Mouse (Mus musculus) heart, postnatal 0 days (tissue): ENCODE data around the gene Utp15. TPM values are rescaled to one million over a fixed set of nuclear protein-coding genes. Genes with fewer than 3 reads are reported as not detected.

ENCODE experiments used
- ATAC-seq: fragments of 200-750 bp; cut with Nextera tagmentation; 2 replicates; pipeline ENCODE4 v1.8.0; 2017; ENCODE audit warnings: low read depth, moderate number of reproducible peaks, moderate library complexity; ENCODE audit not compliant: insufficient read depth
- DNase-seq: peaks from one replicate; pipeline ENCODE4 v3.0.0-alpha.2; 2016; ENCODE audit warnings: low spot score
- H3K27ac ChIP-seq: fragments of 300-500 bp; sonication (generic); 2 replicates; pipeline ENCODE4 v1.5.1; 2014; ENCODE audit warnings: low read depth, mild to moderate bottlenecking
- H3K27me3 ChIP-seq: fragments of 300-500 bp; sonication (generic); 2 replicates; pipeline ENCODE4 v1.6.1; 2014; ENCODE audit warnings: low read length, mixed read lengths; ENCODE audit not compliant: control insufficient read depth, insufficient read depth
- H3K36me3 ChIP-seq: fragments of 300-500 bp; sonication (generic); replicated peaks from 2 replicates; pipeline ENCODE4 v1.6.1; 2014; ENCODE audit warnings: low read length, mixed read lengths; ENCODE audit not compliant: control insufficient read depth, insufficient read depth
- H3K4me1 ChIP-seq: fragments of 300-500 bp; sonication (generic); 2 replicates; pipeline ENCODE4 v1.6.1; 2014; ENCODE audit warnings: antibody characterized with exemption; ENCODE audit not compliant: control insufficient read depth, insufficient read depth
- H3K4me2 ChIP-seq: fragments of 300-500 bp; sonication (generic); 2 replicates; pipeline ENCODE4 v1.6.1; 2014; ENCODE audit warnings: low read depth, mild to moderate bottlenecking, low read length, moderate library complexity
- H3K4me3 ChIP-seq: fragments of 300-500 bp; sonication (generic); 2 replicates; pipeline ENCODE4 v1.5.1; 2014; ENCODE audit warnings: low read depth, low read length
- H3K9ac ChIP-seq: fragments of 300-500 bp; sonication (generic); replicated peaks from 2 replicates; pipeline ENCODE4 v1.6.1; 2014; ENCODE audit warnings: low read depth, low read length, mixed read lengths
- H3K9me3 ChIP-seq: fragments of 300-500 bp; sonication (generic); replicated peaks from 2 replicates; pipeline ENCODE4 v1.6.1; 2016; ENCODE audit warnings: low read length; ENCODE audit not compliant: control insufficient read depth
- CTCF ChIP-seq: IDR thresholded peaks from 2 replicates; pipeline ENCODE4 v1.5.1; 2016; ENCODE audit warnings: antibody characterized with exemption, control low read depth, low read depth
- EP300 ChIP-seq: IDR thresholded peaks from 2 replicates; pipeline ENCODE4 v1.6.1; 2016; ENCODE audit warnings: antibody characterized with exemption, low read depth
- WGBS: fragments of 180-500 bp; shearing (Covaris S2); extraction: QIAGEN DNeasy Blood & Tissue Kit; methylation state at CpG from one replicate; pipeline ENCODE4 v1.1.7; 2014; 5-methylcytosine and 5-hydroxymethylcytosine counted together
- polyA plus RNA-seq: library from polyadenylated mRNA; unstranded; fragments of >200 nt; fragmentation: Nextera tagmentation; extraction: Ambion mirVana; gene quantifications from 2 replicates; pipeline ENCODE4 v1.2.1, GENCODE M21; 2015
- total RNA-seq: library from RNA; depleted of rRNA; stranded (reverse); fragments of >200 nt; gene quantifications from 2 replicates; pipeline ENCODE4 v1.2.3, GENCODE M21; 2014; ENCODE audit warnings: low replicate concordance; rRNA removed

Utp15 gene
- total RNA-seq (8.5 and 13.9 TPM in 2 replicates), polyA plus RNA-seq (6.5 and 7.7 TPM in 2 replicates)

GRCm38 (mm10) chr13:98262636-98263457 lies at the start of gene Utp15, which contains the start of gene Ankra2:
Utp15 (minus strand) TSS chr13:98263041.
Ankra2 (plus strand) TSS chr13:98263074.
- Histone ChIP-seq H3K27me3 (no peaks in the 10 kb centered on the region), H3K9me3 (no peaks in the 10 kb centered on the region), H3K27ac (peak within 1 kb of the TSS; percentile 96), H3K9ac (peak within 1 kb of the TSS; percentile 87), H3K4me1 (peaks cover 13% of the 10 kb centered on the region; the same call in 1 of the 2 replicates), H3K36me3 (peaks cover 26% of the 10 kb centered on the region), H3K4me2 (peak within 1 kb of the TSS; percentile 89), H3K4me3 (peak within 1 kb of the TSS; percentile 95)
- peak; percentile 99 for ATAC-seq
- DNase-seq: peak; percentile 96
- TF ChIP-seq EP300 (peak; percentile 53; the same call in 1 of the 2 replicates), CTCF (no peak)
- under 1% methylated on average over 71 of the region's 71 CpGs for WGBS

GRCm38 (mm10) chr13:98311597-98311996 lies 48.8 kb upstream of the Utp15 start:
- WGBS: 88% methylated on average over 5 of the region's 5 CpGs
- Histone ChIP-seq H3K27me3 (no peaks in the 10 kb centered on the region), H3K4me1 (peaks cover 5% of the 10 kb centered on the region), H3K4me2 (no peak overlapping the region), H3K4me3 (no peak overlapping the region), H3K9ac (no peak overlapping the region), H3K9me3 (no peaks in the 10 kb centered on the region), H3K36me3 (peaks cover 52% of the 10 kb centered on the region), H3K27ac (no peak overlapping the region)
- ATAC-seq (no peak), DNase-seq (no peak)
- TF ChIP-seq CTCF (no peak), EP300 (no peak)

- no peak for TF ChIP-seq CTCF
- TF ChIP-seq EP300: no peak
- Histone ChIP-seq H3K9ac (no peak overlapping the region), H3K9me3 (no peaks in the 10 kb centered on the region), H3K36me3 (peaks cover 51% of the 10 kb centered on the region), H3K4me1 (no peaks in the 10 kb centered on the region), H3K27me3 (no peaks in the 10 kb centered on the region), H3K4me3 (no peak overlapping the region), H3K27ac (no peak overlapping the region), H3K4me2 (no peak overlapping the region)
- ATAC-seq (no peak), DNase-seq (no peak)
- 84% methylated on average over 4 of the region's 4 CpGs for WGBS
Measured at GRCm38 (mm10) chr13:98308724-98309123, 45.9 kb upstream of the Utp15 start.

- H3K9me3 ChIP-seq: no peaks in the 10 kb centered on the region
- TF ChIP-seq CTCF (no peak), EP300 (no peak)
- H3K4me3 ChIP-seq: no peak overlapping the region
- H3K36me3 ChIP-seq: peaks cover 44% of the 10 kb centered on the region
- ATAC-seq (no peak), DNase-seq (no peak)
- WGBS: 79% methylated on average over 5 of the region's 5 CpGs
- H3K27me3 ChIP-seq: no peaks in the 10 kb centered on the region
- H3K4me2 ChIP-seq: no peak overlapping the region
- no peaks in the 10 kb centered on the region for H3K4me1 ChIP-seq
- H3K27ac ChIP-seq: no peak overlapping the region
- no peak overlapping the region for H3K9ac ChIP-seq
Measured at GRCm38 (mm10) chr13:98308004-98308403, 45.2 kb upstream of the Utp15 start.

- no peak overlapping the region for H3K9ac ChIP-seq
- H3K4me1 ChIP-seq: no peaks in the 10 kb centered on the region
- DNase-seq (no peak), ATAC-seq (no peak)
- no peak overlapping the region for H3K27ac ChIP-seq
- H3K9me3 ChIP-seq: no peaks in the 10 kb centered on the region
- H3K36me3 ChIP-seq: peaks cover 35% of the 10 kb centered on the region
- H3K27me3 ChIP-seq: no peaks in the 10 kb centered on the region
- no peak overlapping the region for H3K4me3 ChIP-seq
- TF ChIP-seq CTCF: no peak
- H3K4me2 ChIP-seq: no peak overlapping the region
- 32% methylated on average over 14 of the region's 14 CpGs for WGBS
Measured at GRCm38 (mm10) chr13:98306852-98307475, 44.1 kb upstream of the Utp15 start.
